Mouse (Mus musculus): ENCODE measurements around the gene Prrg2.

Gene Prrg2

DNA sequence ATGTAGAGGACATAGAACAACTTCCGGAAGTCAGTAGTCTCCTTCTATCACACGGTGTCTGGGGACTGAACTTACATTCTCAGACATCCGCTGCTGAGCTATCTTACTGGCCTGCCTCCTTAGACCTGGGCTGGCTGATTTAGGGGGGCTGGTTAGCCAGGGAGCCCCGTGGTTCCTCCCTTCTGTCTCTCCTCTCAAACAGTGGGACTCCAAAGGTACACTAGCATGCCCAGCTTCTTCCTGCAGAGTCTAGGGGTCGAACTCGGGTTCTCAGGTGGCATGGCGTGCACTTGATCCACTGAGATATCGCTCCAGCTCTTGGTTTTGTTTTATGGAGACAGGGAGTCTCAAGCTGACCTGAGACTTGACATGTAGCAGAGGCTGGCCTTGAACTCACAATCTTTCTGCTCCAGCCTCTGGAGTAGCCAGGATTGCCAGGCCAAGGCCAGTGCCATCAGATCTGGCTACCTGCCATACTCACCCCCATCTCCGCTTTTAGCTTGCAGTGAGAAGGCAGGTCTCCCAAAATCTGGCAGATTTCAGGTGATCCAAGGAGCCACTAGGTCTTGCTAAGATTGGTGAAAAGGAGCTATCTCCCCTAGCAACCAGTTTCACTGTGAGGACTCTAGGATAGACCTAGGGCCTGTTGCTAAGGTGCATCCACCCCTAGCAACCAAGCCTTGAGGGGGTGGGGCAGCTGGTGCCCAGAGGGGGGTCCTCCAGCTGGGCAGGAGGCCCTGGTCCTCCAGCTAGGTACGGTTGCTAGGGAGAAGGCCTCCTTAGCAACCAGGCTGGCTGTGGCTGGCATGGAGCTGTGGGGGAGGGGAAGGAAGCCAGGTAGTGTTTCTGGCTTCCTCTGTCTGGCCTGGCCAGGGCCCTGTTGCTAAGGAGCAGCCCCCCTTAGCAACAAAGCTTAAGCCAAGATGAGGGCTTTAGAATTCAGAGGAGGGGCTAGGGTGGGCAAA is 3.6 kb downstream of the Prrg2 start:
- no peak for DNase-seq (ENCODE audit: low spot score in 2 of 2)

DNA sequence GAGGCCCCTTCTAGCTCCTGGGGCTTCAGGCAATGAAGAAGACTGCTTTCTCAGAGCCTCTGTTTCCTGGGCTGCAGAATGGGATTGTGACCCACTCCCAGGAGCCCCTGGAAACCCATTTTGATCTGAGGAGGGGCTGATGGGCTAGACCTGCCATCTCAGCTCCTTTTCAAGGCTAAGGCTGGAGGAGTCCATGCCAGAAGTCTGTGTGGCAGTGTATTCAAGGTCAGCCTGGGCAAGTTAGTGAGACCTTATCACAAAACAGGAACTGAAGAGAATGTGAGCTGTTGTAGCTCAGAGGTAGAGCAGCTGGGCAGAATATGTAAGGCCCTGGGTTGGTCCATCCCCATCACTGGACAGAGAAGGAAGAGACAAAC is 5.5 kb downstream of the Prrg2 start:
- DNase-seq (ENCODE audit: low spot score in 2 of 2): no peak

DNA sequence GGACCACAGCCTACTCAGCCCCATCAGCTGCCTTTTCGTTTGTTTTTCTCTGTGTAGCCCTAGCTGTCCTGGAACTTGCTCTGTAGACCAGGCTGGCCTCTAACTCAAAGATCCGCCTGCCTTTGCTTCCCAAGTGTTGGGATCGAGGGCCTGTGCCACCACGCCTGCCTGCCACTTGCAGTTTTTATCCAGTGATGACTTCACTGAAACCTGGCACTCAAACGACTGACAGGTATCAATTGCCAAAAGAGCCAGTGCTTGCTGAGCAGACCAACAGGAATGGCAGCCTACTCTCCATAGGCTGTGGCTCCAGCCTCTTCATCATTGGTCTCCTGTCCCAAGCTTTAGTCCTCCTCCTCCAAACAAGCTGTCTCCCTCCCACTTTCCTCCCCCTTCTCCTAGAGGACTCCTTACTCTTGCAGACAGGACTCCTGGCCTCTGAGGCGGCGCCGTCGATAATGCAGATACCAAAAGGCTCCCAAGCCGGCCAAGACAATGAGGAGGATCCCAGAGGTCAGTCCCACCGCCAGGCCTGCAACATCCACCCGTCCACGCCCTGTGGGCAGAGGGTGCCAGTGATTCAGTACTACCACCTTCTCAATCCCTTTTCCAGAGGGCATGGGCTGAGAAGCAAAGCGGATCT is 6.0 kb downstream of the Prrg2 start:
- no peak for DNase-seq (ENCODE audit: low spot score in 2 of 2)

DNA sequence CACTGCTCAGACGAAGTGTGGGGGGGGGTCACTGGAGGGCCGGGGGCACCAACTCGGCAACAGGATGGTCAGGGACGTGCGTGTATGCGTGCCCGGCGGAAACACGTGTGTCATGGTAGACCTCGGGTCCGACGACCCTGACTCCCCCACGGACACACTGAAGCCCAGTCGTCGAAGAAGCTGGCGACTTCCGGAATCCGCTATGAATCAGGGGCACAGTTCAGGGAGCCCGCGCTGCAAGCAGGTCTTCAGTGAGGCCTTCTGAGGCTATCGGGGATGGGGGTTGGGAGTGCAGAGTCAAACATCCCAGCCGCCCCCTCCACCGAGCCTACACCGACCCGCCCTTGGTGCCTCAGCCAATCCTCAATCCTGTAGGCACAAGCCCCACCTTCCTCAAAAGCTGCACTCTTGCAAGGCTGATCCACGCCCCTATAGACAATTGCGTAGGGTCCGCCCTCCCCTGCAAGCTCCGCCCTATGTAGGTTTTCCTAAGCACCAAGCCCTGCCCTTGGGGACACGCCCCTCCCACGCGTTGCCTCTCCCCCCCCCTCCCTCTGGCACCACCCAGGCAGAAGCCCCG is 8.5 kb downstream of the Prrg2 start:
- peak; percentile 88 to 93 for DNase-seq (ENCODE audit: low spot score in 2 of 2)

DNA sequence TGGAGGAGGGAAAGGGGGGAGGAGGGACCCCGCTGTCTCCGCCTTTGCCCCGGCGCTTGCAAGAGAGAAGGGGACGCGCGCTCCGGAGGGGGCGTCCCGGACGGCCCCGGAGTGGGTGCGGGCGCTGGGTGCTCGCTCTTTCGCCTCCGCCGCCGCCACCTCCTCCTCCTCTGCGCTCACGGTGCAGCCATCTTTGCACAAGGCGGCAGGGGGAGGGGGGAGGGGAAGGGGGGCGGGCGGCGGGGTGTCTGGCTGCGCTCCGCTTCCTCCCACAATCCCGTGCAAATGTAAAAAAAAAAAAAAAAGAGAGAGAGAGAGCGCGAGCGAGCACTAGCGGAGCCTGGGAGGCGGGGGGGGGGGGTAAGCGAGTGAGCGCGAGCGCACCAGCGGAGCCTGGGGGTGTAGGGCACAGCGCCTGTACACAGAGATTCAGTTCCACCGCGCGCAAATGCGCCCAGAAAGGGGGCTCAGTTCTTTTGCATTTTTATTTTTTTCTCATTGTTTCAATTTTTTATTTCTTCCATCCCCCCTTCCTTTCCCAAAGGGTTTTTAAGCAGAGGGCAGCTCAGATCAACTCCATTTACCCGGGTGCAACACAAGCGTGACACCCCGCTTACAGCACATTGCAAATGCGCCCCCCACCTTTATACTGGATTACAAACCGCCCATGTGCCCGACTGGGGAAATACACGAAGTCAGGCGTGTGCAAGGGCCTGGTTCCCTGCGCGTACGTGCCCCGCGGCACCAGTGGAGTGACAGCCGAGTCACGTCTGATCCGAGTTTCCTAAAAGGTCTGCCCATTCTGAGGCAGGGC is 9.2 kb downstream of the Prrg2 start:
- DNase-seq (ENCODE audit: low spot score in 2 of 2): peak; percentile 55 to 67

DNA sequence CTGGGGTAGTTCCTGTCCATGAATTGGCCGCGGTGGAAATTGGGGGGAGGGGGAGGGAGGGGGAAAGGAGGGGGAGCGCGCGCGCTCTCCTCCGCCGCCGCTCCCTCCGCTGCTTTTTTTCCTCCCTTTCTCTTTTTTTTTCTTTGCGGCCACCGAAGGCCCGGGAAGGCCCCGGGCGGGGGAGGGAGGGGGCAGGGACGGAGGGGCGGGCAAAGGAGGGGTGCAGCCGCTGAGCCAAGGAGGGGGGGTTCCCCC is 9.7 kb downstream of the Prrg2 start, which contains the start of gene Prr12:
TSS of gene Prr12 (minus strand) at position 20 of the 255 bp plus-strand sequence.
- no peak for DNase-seq (ENCODE audit: low spot score in 2 of 2)

DNA sequence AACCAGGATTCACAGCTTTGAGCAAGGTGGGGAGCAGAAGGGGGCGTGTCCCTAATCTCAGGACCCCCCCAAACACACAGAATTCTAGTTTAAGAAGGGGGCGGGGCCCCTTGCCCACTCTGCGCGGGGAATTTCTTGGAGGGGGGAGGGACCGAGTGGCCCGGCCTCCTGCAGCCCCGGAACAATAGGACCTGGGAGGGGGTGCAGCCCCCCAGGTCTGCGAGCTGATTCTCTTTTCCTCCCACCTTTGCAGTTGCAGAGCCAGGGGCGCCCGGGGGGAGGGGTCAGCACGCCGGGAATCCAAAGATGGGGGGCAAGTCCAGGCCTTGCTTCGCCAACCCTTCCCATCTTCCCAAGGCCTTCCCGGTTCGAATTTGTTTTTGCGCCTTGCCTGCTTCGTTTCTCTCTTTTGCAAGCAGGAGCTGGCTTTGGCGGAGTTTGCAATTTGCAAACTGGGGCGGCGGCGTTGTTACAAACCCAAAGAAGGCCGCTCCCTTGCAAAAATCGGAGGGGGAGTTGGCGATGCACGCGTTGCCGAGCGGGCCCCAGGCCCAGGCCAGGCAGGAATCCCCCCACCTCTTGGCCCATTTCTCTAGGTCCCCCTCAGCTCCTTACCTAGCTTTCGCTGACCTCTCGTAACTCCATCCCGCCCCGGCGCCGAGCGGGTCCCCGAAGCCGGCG is 10.2 kb downstream of the Prrg2 start:
- peak; percentile 58 to 64 for DNase-seq (ENCODE audit: low spot score in 2 of 2)

DNA sequence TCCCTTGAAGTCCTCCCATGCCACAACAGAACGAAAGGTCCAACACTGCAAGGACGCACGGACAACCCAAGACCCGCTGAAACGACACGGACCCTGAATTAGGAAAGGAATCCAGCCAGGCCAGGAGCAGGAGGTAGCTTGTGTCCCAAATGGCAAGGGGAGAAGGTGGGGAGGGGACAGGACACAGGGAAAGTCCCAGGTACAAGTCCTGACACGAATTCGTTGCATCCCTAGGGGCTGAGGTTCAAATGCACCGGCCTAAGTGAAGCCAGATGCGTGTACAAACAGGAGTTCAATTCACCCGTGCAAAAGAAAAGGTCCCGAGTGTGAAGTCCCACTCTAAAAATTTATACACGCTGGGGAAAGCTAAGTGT is 10.9 kb downstream of the Prrg2 start:
- no peak for DNase-seq (ENCODE audit: low spot score in 2 of 2)

DNA sequence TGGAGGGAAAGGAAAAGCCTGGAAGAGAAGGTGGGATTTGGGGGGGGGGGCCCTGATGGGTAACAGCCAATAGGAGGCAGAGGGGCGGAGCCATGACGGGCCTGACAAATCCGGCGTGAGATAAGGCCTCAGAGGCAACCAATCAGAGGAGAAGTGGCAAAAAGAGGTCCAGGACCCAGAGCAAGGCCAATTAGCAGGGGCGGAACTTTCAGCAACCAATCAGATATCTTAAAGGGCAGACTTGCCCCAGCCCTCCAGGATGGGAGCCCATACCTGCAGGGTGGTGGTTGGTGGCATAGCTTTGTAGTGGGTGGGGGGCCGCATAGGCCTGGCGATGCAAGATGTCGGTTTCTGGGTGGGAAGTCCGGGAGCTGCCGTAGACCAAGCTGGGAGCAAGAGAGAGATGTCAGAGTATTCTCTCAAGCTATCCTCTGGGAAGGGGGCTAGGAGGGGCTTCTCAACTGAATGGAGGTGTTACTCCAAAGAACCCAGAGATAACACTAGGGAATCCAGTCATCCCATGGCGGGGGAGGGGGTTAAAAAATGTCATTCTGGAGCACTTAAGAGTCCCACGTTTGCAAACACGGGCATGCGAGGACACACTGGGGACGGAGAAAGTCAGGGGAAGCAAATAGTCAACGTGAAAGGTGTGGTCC is 11.4 kb downstream of the Prrg2 start:
- DNase-seq (ENCODE audit: low spot score in 2 of 2): peak; percentile 58 to 64

DNA sequence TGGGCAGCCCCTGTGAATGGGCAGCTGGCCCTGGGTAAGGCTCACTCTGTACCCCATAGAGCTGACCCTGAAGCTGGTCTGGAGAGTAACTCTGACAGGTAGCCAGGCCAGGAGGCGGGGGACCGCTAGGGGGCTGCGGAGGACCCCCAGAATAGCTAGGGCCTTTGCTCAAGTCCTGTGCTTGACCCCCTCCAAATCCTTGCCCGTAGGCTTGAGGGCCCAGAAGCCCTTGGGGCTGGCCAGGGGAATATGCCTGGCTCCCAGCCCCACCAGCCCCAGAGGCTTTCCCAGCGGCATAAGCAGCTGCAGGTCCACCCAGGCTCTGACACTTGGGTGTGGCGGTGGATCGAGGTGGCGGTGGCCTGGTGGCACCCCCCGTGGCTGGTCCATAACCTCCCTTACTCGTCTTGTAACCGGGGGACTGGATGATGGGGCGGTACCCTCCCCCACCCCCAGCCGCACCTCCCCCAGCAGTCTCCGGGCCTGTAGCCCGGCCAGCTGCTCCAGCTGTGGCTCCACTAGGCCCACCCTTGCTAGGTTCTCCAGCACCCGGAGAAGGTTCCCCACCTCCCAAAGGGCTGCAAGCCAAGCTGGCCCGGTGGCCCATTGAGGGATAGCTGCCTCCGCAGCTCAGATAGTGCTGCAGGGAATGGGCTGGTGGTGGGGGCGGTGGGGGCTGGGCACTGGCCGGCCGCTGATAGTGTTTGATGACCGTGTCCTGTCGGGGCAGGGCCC is 13.4 kb downstream of the Prrg2 start:
- no peak for DNase-seq (ENCODE audit: low spot score in 2 of 2)

DNA sequence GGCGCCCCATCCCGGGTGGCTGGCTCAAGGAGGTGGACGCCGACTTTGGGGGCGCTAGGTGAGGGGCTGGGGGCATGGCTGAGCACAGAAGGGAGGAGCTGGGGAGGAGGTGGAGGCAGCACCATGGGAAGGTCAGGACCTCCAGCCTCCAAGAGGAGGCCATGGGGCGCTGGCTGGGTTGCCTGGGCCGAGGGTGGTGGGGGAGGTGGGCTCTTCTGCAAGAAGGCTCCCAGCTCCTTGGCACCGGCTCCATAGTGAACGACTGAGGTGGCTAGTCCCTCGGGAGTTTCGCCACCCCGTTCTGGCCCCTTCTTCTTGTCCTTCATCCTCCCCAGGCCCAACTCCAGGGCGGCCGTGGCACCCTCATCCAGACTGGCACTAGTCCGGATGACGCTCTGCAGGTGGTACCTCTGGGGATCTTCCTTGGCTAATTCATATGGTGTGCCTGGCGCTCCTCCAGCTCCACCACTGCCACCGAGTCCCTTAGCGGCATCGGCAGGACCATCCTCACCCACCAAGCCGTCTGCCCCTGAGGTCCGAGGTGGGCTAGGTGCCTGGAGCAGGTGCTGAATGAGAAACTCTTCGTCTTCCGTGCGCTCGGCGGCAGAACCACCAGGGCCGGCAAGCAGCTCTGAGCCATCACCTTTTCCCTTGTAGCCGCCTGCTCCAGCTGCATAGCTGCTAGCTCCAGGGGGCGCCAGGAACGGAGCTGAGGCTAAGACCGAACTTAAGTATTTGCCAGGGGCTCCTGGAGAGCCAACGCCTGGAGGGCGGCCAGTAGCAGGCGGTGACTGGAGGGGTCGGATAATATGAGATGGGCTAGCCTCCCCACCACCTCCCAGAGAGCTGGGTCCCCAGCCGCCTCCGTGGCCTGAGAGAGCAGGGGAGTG is 14.2 kb downstream of the Prrg2 start:
- DNase-seq (ENCODE audit: low spot score in 2 of 2): no peak

DNA sequence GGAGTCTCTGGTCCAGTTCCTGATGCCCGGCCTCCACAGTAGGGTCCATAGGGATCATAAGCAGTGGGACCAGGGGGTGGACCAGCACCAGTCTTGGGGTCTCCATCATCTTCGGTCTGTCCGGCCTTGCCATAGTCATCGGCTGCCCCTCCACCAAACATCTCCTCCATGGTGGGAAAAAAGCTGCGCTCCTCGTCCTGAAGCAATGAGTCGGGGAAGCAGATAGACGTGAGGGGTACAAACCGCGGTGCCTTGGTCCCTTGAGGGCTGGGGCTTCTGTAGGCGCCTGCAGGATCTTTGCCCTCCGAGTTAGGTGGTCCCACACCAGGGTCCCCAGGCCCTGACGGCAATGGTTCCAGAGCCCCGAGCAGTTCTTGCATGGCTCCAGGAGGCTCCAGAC is 15.0 kb downstream of the Prrg2 start:
- DNase-seq (ENCODE audit: low spot score in 2 of 2): no peak

DNA sequence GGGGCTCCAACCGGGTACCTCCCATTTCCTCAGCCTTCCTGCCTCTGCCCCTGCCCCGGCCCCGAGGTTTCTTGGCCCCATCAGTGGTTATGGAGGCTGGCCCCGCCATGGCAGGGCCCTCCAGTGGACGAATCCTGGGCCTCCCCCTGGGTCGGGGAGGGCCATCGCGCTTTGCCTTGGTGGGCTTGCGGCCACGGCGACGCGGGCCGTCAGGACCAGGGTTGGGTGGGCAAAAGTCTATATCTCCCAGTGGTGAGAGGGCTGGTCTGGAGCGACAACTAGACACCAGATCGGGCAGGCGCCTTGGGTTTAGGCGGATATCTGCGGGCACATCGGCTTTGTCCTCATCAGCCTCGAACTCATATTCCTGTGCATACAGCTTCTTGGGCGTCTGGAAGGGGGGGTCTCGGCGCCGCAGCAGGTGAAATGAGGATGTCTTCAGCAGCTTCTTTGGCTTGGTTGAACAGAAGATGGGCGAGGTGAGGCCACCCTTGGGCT is 15.6 kb downstream of the Prrg2 start:
- DNase-seq (ENCODE audit: low spot score in 2 of 2): no peak

DNA sequence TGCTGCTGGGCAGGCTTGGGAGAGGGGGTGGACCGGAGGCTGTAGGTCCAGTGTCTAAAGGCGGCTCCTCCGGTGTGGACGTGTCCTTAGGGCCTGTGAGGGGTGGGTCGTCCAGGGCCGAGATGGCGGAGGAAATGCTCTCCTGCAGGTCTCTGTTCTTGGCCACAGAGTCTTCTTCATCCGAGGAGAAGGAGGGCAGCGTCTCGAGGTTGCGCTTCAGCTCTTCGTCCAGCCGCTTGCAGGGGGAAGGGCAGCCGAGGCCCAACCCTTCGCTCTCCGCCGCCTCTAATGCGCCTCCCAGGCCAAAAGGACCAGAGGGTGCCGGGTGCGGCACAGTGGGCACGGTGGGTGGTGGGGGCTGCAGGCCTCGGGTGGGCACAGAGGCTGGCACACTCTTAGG is 16.7 kb downstream of the Prrg2 start:
- DNase-seq (ENCODE audit: low spot score in 2 of 2): no peak

DNA sequence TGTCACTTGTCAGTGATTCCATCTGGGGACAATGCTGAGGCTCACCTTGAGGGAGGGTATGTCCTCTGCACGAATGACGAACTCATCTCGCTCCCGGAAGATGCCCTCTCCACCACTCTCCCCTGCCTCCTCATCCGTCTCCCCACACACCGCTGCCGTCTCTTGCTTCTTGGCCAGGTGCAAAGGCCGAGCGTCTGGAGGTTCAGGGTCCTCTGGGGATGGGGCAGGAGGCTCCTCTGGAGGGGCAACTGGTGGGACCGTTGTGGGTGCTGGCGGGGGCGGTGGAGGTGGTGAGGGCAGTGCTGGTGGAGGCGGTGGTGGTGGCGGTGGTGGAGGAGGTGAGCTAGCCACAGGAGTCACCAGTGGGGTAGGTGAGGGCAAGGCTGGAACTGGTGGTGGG is 19.2 kb downstream of the Prrg2 start:
- DNase-seq (ENCODE audit: low spot score in 2 of 2): no peak

DNA sequence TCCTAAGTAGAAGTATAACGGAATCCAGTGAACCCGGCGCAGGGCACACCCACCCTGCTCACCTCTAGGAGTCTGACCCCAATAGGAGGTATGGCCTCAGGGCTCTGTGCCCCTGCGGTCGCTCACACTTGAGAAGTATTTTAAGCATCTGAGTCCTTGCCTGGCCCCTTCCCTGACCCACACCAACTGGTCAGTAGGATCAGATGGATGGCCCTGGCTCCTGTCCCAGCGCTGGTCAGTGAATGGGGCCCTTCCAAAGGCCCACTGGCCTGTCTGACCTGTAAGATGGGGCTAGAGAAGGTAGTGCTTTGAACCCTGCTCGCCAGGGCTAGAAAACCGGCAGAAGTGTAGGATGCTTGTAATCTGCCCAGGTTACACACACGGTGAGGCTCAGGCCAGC is 21.6 kb downstream of the Prrg2 start:
- no peak for DNase-seq (ENCODE audit: low spot score in 2 of 2)

DNA sequence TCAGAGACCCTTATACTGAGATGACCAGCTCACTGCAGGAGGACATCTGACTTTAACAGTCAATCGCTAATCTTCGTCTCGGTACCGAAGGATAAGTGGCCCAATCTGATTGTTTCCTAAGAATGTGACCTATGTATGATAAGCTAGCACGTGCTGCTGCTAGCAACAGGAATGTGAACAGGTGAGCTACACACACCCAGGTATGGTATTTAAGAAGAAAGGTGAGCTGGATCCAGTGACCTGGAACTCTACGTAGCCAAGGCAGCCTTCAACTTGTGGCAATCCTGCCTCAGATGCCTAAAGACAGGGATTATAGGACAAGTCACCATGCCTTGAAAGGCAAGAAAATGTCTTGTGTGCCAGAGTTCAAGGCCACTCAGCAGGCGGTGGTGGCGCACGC is 24.1 kb downstream of the Prrg2 start:
- DNase-seq (ENCODE audit: low spot score in 2 of 2): no peak

DNA sequence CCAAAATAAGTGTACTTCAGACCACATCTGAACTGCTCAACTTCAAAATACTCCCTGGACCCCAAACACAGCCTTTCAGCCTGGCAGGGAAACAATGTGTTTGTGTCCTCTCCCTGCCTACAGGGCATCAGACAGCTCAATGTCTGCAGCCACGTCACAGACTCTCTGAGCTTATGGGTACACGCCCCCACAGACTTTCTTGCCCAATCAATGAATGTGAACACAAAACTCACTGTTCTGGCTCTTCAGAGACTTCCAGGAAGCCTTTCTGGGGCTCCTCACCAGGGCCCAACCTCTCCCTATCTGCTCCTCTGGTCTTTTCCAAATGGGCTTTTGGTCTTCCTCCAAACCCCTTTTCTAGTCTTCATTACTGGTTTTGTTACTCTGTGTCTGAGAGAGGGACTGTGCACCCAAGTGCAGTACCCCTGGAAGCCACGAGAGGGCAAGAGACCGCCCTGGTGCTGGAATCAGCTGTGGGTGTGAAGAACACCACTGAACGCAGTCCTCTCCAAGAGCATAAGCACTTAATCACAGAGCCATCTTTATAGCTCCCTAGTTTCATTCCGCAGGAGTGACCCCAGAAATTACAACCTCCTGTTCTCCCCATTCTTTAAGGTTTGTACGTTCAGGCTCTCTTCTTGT is 24.6 kb downstream of the Prrg2 start:
- no peak for DNase-seq (ENCODE audit: low spot score in 2 of 2)

DNA sequence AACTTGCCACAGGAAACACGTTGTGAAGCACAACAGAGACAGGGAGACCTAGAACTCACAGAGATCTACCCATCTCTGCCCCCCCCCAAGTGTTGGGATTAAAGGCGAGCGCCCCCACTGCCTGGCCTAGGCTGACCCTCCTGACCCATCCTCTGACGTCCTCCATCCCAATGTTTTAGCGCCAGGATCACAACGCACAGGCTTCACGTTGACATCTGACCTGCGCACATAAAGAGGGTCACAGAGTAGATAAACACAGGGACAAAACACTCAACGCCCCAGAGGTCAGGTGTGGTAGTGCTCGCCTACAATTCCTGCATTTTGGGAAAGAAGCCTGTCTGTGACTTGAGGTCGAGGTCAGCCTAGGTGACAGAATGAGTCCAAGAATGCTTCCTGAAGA is 25.8 kb downstream of the Prrg2 start:
- no peak for DNase-seq (ENCODE audit: low spot score in 2 of 2)

Measured in frontal cortex, postnatal 36 days (tissue).